Mouse (Mus musculus) lung, postnatal 0 days (tissue): Measurements from ENCODE around the gene Cops8.

Experiments
- CTCF ChIP-seq: IDR thresholded peaks from 2 replicates; pipeline ENCODE4 v1.5.1; 2016; ENCODE audit warnings: antibody characterized with exemption, mild to moderate bottlenecking
- EP300 ChIP-seq: IDR thresholded peaks from 2 replicates; pipeline ENCODE4 v1.6.1; 2016; ENCODE audit warnings: antibody characterized with exemption, mild to moderate bottlenecking, control low read depth

DNA sequence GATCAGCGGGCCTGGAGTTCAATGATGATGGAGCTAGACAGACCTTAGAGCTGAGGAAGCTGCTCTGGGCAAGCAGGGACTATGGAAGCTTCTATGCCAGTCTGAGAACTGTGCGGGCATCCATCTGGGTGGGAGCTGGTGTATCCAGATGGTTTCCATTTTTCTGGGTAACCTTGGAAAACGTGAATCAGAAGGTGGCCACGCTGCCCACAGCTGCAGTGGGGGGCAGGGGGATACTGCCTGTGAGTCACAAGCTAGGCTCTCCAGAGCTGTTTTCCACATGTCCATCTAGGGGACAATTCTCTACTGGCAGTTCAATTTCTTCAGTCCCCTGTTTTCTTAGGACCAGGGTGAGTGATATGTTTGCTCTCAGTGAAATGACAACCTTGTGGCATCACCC lies 49.8 kb downstream of the Cops8 start:
- TF ChIP-seq EP300 (no peak), CTCF (no peak)
